Mouse (Mus musculus): ENCODE results near the gene Zfyve21. TPM values are rescaled to one million over a fixed set of nuclear protein-coding genes. Genes with fewer than 3 reads are reported as not detected.

Zfyve21 gene
- polyA plus RNA-seq, 2 experiments: 38.4 to 52.0 TPM

DNA sequence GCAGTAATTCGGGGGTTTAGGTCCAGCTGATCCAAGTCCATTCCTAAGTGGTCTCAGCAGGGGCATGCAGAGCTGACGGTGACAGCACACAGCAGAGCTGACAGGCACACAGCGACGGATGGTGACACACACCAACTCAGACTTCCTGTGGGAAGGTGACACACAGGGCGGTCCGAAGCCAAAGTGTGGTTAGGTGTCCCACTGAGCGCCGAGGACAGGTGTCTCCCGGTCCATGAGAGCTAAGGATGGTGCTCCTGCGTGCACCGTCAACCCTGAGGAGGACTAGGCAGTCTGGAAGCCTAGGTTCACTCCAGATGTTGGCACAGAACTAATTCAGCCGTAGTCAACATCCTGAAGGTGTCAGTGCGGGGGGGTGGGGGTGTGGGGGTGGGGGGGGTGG, 1.9 kb upstream of the Zfyve21 start:
- H3K4me2 ChIP-seq (ENCODE audit: low read depth): no peak overlapping the region
- WGBS (ENCODE audit: insufficient replicate concordance): 81% methylated on average over 13 of the region's 13 CpGs
- no peaks in the 10 kb centered on the region for H3K9me3 ChIP-seq (ENCODE audit: control insufficient read depth, low read length)
- H3K4me1 ChIP-seq (replicated peaks; ENCODE audit: control insufficient read depth in 2 of 2, insufficient read depth in 2 of 2, low read length in 1 of 2): peaks cover 33 to 36% of the 10 kb centered on the region in 2 experiments
- no peak for DNase-seq (ENCODE audit: low read depth in 3 of 3, low spot score in 3 of 3)
- peaks cover 8% of the 10 kb centered on the region for H3K36me3 ChIP-seq (replicated peaks; ENCODE audit: control insufficient read depth, insufficient read depth, low read depth)
- H3K27ac ChIP-seq: no peak overlapping the region
- H3K9ac ChIP-seq (replicated peaks): no peak overlapping the region
- H3K27me3 ChIP-seq (ENCODE audit: control insufficient read depth, insufficient read depth, low read length): no peaks in the 10 kb centered on the region
- TF ChIP-seq EP300 (IDR thresholded peaks at IDR 0.05; ENCODE audit: low read depth) (no peak), CTCF (IDR thresholded peaks at IDR 0.05; ENCODE audit: low read depth) (no peak)
- ATAC-seq (ENCODE audit: insufficient read depth): no peak
- no peak overlapping the region for H3K4me3 ChIP-seq (ENCODE audit: insufficient read depth in 1 of 2, low read depth in 2 of 2, low read length in 2 of 2)

- peak overlapping the region; percentile 88 for H3K4me2 ChIP-seq (ENCODE audit: low read depth)
- ATAC-seq (ENCODE audit: insufficient read depth) (no peak), DNase-seq (ENCODE audit: low read depth in 3 of 3, low spot score in 3 of 3) (no peak)
- TF ChIP-seq CTCF (IDR thresholded peaks at IDR 0.05; ENCODE audit: low read depth): no peak; the same call in 1 of the 2 replicates
- no peak for TF ChIP-seq EP300 (IDR thresholded peaks at IDR 0.05; ENCODE audit: low read depth)
- no peaks in the 10 kb centered on the region for H3K9me3 ChIP-seq (ENCODE audit: control insufficient read depth, low read length)
- H3K4me1 ChIP-seq (replicated peaks; ENCODE audit: control insufficient read depth in 2 of 2, insufficient read depth in 2 of 2, low read length in 1 of 2): peaks cover 39 to 41% of the 10 kb centered on the region in 2 experiments
- H3K36me3 ChIP-seq (replicated peaks; ENCODE audit: control insufficient read depth, insufficient read depth, low read depth): peaks cover 8% of the 10 kb centered on the region
- peak overlapping the region; percentile 86 for H3K9ac ChIP-seq (replicated peaks)
- 62% methylated on average over 12 of the region's 12 CpGs for WGBS (ENCODE audit: insufficient replicate concordance)
- peak overlapping the region; percentile 86 for H3K4me3 ChIP-seq (ENCODE audit: insufficient read depth in 1 of 2, low read depth in 2 of 2, low read length in 2 of 2)
- no peak overlapping the region; the same call in 1 of the 2 replicates for H3K27ac ChIP-seq
- H3K27me3 ChIP-seq (ENCODE audit: control insufficient read depth, insufficient read depth, low read length): no peaks in the 10 kb centered on the region
Measured at GRCm38 (mm10) chr12:111812611-111813010, 1.4 kb upstream of the Zfyve21 start.

DNA sequence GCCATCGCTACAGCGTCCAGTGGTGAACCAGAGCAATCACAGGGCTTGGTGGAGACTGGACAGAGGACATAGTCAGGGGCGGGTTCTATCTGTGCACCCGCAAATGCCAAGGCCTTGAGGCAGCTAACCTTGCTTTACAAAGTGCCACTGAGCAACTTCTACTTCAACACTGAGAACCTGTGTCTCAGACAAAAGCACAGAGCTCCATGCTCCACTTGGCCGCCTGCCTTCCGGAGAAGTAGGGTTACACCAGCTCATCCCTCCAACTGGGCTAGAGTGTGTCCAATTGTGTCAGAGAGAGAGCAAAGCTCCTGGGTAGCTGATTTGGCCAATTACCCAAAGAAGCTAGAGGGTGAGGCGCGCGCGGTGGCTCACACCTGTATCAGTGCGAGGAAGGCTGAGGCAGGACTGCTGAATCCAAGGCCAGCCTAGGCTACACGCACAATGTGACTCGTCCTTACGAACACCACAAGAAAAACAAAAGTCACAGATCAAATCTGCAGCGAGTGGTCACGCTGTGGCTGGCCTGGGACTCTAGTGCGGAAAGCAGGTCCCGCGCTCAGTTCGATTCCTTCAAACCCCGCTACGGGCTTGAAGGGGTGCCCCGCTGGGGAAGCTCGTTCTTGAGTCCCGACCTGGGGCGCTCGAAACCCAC, 732 bp upstream of the Zfyve21 start:
- peak in 1 of 3 experiments; percentile 38 for DNase-seq (ENCODE audit: low read depth in 3 of 3, low spot score in 3 of 3)
- Histone ChIP-seq H3K4me3 (ENCODE audit: insufficient read depth in 1 of 2, low read depth in 2 of 2, low read length in 2 of 2) (peak overlapping the region; percentile 86), H3K4me1 (replicated peaks; ENCODE audit: control insufficient read depth in 2 of 2, insufficient read depth in 2 of 2, low read length in 1 of 2) (peaks cover 45 to 46% of the 10 kb centered on the region in 2 experiments), H3K27me3 (ENCODE audit: control insufficient read depth, insufficient read depth, low read length) (no peaks in the 10 kb centered on the region), H3K4me2 (ENCODE audit: low read depth) (peak overlapping the region; percentile 88), H3K9me3 (ENCODE audit: control insufficient read depth, low read length) (no peaks in the 10 kb centered on the region), H3K36me3 (replicated peaks; ENCODE audit: control insufficient read depth, insufficient read depth, low read depth) (peaks cover 2% of the 10 kb centered on the region), H3K27ac (peak overlapping the region; percentile 2), H3K9ac (replicated peaks) (peak overlapping the region; percentile 86)
- WGBS (ENCODE audit: insufficient replicate concordance): 4% methylated on average over 27 of the region's 27 CpGs
- ATAC-seq (ENCODE audit: insufficient read depth): no peak
- no peak for TF ChIP-seq CTCF (IDR thresholded peaks at IDR 0.05; ENCODE audit: low read depth)
- TF ChIP-seq EP300 (IDR thresholded peaks at IDR 0.05; ENCODE audit: low read depth): no peak

DNA sequence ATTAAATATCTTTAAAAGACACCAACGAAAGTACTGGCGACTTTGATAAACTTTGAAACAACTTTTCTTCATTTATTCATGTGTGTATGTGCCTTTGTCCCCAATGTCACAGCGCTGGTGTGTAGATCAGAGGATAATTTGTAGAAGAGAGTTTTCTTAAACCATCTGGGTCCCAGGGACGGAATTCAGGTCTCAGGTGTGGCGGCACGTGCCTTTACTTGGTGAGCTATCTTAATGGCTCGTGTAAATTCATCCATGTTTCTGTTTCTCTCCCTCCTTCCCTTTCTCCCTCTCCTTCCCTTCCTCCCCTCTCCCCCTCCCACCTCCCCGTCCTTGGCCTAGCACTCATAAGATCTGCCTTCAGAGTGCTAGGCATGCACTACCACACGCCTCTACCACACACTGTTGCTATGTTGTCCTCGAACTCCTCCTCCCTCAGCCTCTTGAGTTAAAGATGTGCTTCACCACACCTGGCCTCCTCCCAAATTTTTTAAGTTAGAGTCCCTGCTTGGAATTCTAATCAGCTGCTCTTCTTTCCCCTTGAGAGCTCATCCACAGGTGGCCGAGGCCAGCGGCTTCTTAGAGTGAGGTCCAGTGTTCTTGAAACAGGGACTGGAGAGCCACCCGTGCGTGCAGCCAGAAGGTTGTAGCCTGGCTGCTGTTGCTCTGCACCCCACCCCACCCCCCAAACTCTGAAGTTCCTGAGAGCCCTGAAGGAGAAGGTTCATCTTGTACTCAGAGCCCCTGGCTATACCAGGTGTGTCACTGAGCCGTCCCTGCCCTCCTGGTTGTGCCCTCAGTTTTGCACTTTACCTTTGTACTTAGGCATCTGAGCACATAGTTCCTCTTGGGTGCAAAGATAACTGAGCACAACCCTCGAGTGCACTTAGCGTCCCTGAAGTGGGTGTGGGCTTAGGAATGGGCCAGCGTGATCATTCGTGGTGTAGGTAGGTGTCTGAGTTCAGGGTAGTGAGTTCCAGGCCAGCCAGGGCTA, 1.1 kb downstream of the Zfyve21 start:
- Histone ChIP-seq H3K9me3 (ENCODE audit: control insufficient read depth, low read length) (no peaks in the 10 kb centered on the region), H3K27me3 (ENCODE audit: control insufficient read depth, insufficient read depth, low read length) (no peaks in the 10 kb centered on the region), H3K36me3 (replicated peaks; ENCODE audit: control insufficient read depth, insufficient read depth, low read depth) (no peaks in the 10 kb centered on the region; the same call in 1 of the 2 replicates), H3K4me2 (ENCODE audit: low read depth) (peak overlapping the region; percentile 96), H3K27ac (peak overlapping the region; percentile 66), H3K9ac (replicated peaks) (peak overlapping the region; percentile 58), H3K4me3 (ENCODE audit: insufficient read depth in 1 of 2, low read depth in 2 of 2, low read length in 2 of 2) (peak overlapping the region; percentile 66 to 86), H3K4me1 (replicated peaks; ENCODE audit: control insufficient read depth in 2 of 2, insufficient read depth in 2 of 2, low read length in 1 of 2) (peaks cover 40 to 47% of the 10 kb centered on the region in 2 experiments)
- TF ChIP-seq EP300 (IDR thresholded peaks at IDR 0.05; ENCODE audit: low read depth) (no peak), CTCF (IDR thresholded peaks at IDR 0.05; ENCODE audit: low read depth) (no peak)
- ATAC-seq (ENCODE audit: insufficient read depth) (no peak), DNase-seq (ENCODE audit: low read depth in 3 of 3, low spot score in 3 of 3) (no peak)
- WGBS (ENCODE audit: insufficient replicate concordance): 14% methylated on average over 19 of the region's 19 CpGs

DNA sequence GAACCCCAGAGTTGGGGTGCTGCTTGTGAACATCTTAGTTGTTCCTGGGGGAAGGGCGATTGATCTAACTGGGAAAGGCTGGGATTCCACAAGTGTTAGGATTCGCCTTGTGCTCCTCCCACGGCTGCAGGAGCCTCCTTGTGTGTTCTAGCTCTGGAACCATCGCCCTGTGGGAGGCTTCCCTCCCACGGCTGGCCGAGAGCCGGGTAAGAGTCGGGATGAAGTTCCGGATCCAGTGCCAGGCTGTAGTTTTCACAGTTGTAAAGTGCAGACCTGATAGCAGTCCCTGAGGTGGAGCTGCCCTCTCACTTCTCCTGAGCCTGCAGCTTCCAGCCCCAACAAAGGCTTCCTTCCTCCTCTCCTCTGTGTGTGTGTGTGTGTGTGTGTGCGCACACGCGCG, 2.6 kb downstream of the Zfyve21 start:
- Histone ChIP-seq H3K27ac (peak overlapping the region; percentile 66), H3K27me3 (ENCODE audit: control insufficient read depth, insufficient read depth, low read length) (no peaks in the 10 kb centered on the region), H3K4me1 (replicated peaks; ENCODE audit: control insufficient read depth in 2 of 2, insufficient read depth in 2 of 2, low read length in 1 of 2) (peaks cover 40 to 47% of the 10 kb centered on the region in 2 experiments), H3K4me3 (ENCODE audit: insufficient read depth in 1 of 2, low read depth in 2 of 2, low read length in 2 of 2) (peak overlapping the region; percentile 31 to 66), H3K4me2 (ENCODE audit: low read depth) (peak overlapping the region; percentile 96), H3K36me3 (replicated peaks; ENCODE audit: control insufficient read depth, insufficient read depth, low read depth) (no peaks in the 10 kb centered on the region; the same call in none of the 2 replicates), H3K9me3 (ENCODE audit: control insufficient read depth, low read length) (no peaks in the 10 kb centered on the region), H3K9ac (replicated peaks) (peak overlapping the region; percentile 60)
- 64% methylated on average over 13 of the region's 13 CpGs for WGBS (ENCODE audit: insufficient replicate concordance)
- DNase-seq (ENCODE audit: low read depth in 3 of 3, low spot score in 3 of 3) (no peak), ATAC-seq (ENCODE audit: insufficient read depth) (no peak)
- TF ChIP-seq EP300 (IDR thresholded peaks at IDR 0.05; ENCODE audit: low read depth) (no peak), CTCF (IDR thresholded peaks at IDR 0.05; ENCODE audit: low read depth) (no peak)
